Mouse (Mus musculus) heart, adult 8-10 months (tissue): ENCODE data around the gene Trpm1. TPM values are rescaled to one million over a fixed set of nuclear protein-coding genes. Genes with fewer than 3 reads are reported as not detected.

Source experiments
- DNase-seq: peaks from one replicate; pipeline ENCODE4 v3.0.0; 2022; ENCODE audit warnings: low spot score
- microRNA-seq: library from miRNA; unstranded; fragments of <30 nt; microRNA quantifications from one replicate; pipeline ENCODE4 v1.2.0, GENCODE M21; 2022
- total RNA-seq, 4 experiments: library from RNA; stranded (reverse); gene quantifications; 2 replicates each; pipeline ENCODE4 v1.2.4; 2022

The Trpm1 gene
- total RNA-seq, 4 experiments from 2014 or later: 0.31 to 0.66 TPM; not detected in 2

DNA sequence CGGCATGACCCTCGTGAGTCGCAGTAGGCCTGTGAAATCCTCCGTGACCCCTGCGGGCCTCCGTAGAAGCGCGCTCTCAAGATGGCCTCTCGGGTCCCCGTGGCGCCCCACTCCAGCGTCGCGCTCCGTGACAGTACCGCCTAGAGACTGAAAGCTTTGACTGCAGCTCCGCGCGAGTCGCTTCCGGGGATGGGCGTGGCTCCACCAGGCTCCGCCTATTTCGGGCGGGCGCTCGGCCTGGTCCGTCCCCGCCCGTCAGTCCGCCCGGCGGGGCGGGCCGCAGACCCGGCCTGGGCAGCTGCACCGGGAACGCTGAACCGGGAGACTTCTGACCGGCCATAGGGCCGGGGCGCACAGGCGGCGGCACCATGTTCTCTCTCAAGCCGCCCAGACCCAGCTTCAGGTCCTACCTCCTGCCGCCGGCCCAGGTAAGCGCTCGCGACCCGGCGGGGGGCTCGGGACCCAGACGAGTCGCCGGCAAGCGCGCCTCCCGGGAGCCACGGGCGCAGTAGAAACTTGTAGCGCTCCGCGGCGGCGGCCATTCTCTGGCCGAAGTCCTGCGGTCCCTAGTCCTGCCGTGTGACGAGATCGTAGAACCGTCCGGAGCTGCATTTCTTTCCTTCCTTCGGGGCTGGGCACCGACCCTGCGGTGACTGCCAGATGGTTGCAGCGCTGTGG lies 133.9 kb downstream of the Trpm1 start, which contains the start of gene Mtmr10:
Gene Mtmr10 (plus strand): TSS at position 240 of the 678 bp plus-strand sequence.
- DNase-seq: peak; percentile 97

DNA sequence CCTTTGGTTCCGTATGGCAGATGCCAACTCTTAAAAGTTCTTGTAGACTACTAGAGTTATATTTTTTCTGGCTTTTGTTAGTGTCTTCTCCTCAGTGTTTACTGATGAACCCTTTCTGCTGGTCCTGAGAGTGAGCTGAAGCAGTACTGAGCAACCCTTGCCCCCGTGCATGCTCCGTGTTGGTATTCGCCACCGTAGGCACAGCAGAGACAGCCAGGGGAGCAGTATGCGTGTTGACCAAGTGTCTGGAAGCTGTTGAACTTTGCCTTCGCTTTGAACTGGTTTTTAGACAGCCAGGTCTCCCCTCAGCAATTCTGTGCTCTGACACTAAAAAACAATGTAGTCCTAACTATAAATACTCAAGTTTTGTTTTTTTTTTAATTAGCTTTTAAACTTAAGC lies 135.8 kb downstream of the Trpm1 start:
- DNase-seq: no peak

DNA sequence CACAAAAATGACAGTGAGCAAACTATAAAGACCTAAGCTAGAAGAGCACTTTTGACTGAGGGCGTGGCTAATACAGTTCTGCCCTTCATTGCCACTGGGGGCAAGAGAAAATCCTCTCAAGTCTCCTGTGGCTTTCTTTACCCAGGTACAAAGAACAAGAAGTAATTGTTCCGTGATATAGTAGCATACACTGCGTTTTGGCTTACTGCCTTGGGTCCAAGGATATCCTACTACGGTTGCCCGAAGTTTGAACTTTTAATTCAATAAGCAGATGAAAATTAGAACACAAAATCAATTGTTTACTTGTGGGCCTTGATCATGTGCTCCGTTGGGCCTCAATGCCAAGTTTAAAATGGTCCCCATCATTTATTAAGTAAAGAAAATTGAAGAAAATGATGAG lies 136.8 kb downstream of the Trpm1 start:
- DNase-seq: peak; percentile 52

GRCm38 (mm10) chr7:64291722-64292121 lies 138.1 kb downstream of the Trpm1 start:
- no peak for DNase-seq

DNA sequence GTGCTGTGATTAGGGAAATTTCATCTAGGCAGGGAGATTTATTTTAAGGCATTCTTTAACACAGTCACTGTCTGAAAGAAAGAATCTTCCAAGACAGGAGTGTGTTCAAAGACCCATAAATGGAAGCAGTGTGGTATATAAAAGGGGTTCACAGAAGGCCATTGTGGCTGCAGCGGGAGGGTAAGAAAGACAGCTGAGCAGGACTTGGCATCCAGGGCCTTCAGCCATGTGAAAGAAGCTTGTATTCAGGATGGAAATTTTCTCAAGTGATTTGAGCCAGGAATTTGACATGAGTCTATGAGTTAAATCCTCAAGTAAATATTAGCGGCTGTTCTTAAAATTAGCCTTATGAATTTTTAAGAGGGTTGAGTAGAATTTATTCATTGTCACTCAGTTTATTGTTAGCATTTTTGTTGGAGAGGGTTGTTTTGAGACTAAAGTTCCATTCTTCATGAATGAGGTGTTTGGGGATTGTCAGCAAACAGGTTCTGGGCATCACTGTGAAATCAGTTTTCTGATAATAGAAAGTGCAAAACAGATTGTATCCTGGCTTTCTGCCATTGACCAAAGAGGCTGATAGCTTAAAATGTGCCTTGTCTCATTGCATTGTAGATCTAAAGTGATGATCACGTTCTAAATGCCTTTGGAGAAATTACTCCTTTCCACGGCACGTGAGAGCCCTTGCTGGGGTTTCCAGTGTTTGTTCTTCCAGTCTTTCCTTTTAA lies 142.8 kb downstream of the Trpm1 start:
- no peak for DNase-seq

- no peak for DNase-seq
Measured at GRCm38 (mm10) chr7:64310241-64310640, 156.6 kb downstream of the Trpm1 start.

DNA sequence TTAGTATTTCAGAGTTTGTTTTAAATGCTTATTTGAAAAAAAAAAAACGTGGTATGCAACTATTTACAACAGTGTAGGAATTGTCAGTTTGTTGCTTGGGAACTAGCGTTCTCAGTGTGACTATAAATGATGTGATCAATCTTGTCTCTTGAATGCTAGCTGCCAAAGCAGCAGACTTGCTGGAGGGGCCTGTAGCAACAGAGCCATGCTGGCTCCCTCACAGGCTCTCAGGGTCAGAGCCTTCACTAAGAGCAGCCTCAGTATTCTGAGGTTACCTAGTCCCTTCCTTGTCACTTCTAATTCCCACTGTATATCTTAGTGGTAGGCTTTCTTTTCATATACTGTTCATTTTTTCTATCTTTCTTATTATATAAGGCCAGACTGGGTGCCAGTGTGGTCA lies 157.1 kb downstream of the Trpm1 start:
- DNase-seq: no peak

DNA sequence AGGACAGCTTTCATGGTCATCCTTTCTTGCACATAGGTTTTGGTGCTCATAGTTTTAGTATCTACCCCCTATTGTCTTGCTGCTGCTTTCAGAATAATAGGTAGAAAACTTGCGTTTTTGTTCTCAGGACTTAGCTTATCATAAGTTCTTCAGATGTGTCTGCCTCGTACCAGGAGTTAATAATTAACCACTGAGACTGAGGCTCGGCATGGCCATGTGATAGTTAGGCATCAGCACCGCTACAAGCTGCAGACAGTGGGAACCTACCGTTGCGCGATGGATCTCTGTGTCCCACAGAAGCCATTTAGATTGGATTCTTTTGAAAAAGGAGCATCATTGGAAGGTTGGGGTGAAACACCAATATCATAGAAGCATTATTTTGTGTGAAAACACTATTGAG lies 159.2 kb downstream of the Trpm1 start:
- DNase-seq: no peak

Small RNA genes lying within 50 kb of the gene (microRNA-seq; reads per million reads assigned to microRNA genes)
- gene Mir211: 3.4 reads per million, percentile 6 among the genes with 10 or more reads in this experiment
- not detected for gene Mir6416

Other genes with a start within 250 kb of the Trpm1 start
- gene E030018B13Rik, start 237.0 kb upstream of the Trpm1 start, total RNA-seq: not detected
- gene Klf13, start 214.9 kb upstream of the Trpm1 start, total RNA-seq: 10 to 100 TPM; 39.6 to 53.1 (median 47.7) TPM
- gene Mtmr10, start 133.8 kb downstream of the Trpm1 start, total RNA-seq: 10 to 100 TPM; 10.3 to 17.0 (median 12.6) TPM
- gene Fan1, start 220.3 kb downstream of the Trpm1 start, total RNA-seq: 10 to 100 TPM in 3 of 4 experiments, 1 to 10 TPM in 1; 9.9 to 12.5 (median 10.9) TPM
- 10 to 100 TPM; 13.0 to 15.5 (median 15.1) TPM for gene Mphosph10, start 238.4 kb downstream of the Trpm1 start, total RNA-seq
- 100 to 1,000 TPM; 186 to 213 (median 202) TPM for gene Mcee, start 238.8 kb downstream of the Trpm1 start, total RNA-seq